13 mouse cellular contexts compared by ENCODE assay signal in genomic region chr4:82514373-82514772, GRCm38 (mm10).
DNase-seq lines count a peak whose midpoint lies in the region; ATAC-seq and TF ChIP-seq lines count a peak whose summit lies in the region.
"Had no signal": no experiment of that assay in that cellular context is flagged by ENCODE, and none has a peak within 500 bp of the region (broad histone marks: within the 10 kb centered on the region; RNA-seq: fewer than 3 reads in every experiment).

No protein-coding gene starts in this region.

- TF ChIP-seq EP300 in heart, adult 2 months (IDR thresholded peaks at IDR 0.05; ENCODE audit: insufficient read depth, low read depth, low read length) = no peak
- no peak for TF ChIP-seq EP300 in stomach, postnatal 0 days (optimal IDR thresholded peaks at IDR 0.05)

- peak overlapping the region; percentile 93 for H3K4me2 ChIP-seq in intestine, embryonic 14.5 days (ENCODE audit: low read length)
- no peak overlapping the region for H3K4me2 ChIP-seq in intestine, postnatal 0 days (replicated peaks; ENCODE audit: low read depth)
- H3K4me2 ChIP-seq in stomach, embryonic 14.5 days (replicated peaks; ENCODE audit: low read depth, low read length) = peak overlapping the region; percentile 82; the same call in 1 of the 2 replicates
- H3K4me2 ChIP-seq in stomach, postnatal 0 days (replicated peaks; ENCODE audit: low read depth) = no peak overlapping the region

- no peak for ATAC-seq in intestine, embryonic 14.5 days (replicated peaks; ENCODE audit: low FRiP score, low TSS enrichment, low read depth)
- ATAC-seq in intestine, postnatal 0 days = no peak
- ATAC-seq in stomach, embryonic 14.5 days (ENCODE audit: insufficient number of reproducible peaks, insufficient read depth, low FRiP score, low read depth) = no peak
- no peak for ATAC-seq in stomach, postnatal 0 days (ENCODE audit: low FRiP score, low TSS enrichment)
- ATAC-seq: Patski had no signal

- 82% methylated on average over 1 of the region's 1 CpGs for WGBS in heart, embryonic 10.5 days
- WGBS in heart, adult 2 months = 87% methylated on average over 1 of the region's 1 CpGs
- WGBS in intestine, embryonic 14.5 days = 34% methylated on average over 1 of the region's 1 CpGs
- 26% methylated on average over 1 of the region's 1 CpGs for WGBS in intestine, postnatal 0 days
- WGBS in stomach, embryonic 14.5 days = 39% methylated on average over 1 of the region's 1 CpGs
- 69% methylated on average over 1 of the region's 1 CpGs for WGBS in stomach, postnatal 0 days

- H3K4me3 ChIP-seq in heart, embryonic 10.5 days = no peak overlapping the region
- H3K4me3 ChIP-seq in heart, adult 2 months = no peak overlapping the region
- H3K4me3 ChIP-seq in intestine, embryonic 14.5 days (ENCODE audit: low read depth, low read length) = no peak overlapping the region
- no peak overlapping the region for H3K4me3 ChIP-seq in intestine, postnatal 0 days (ENCODE audit: low read depth, low read length)
- no peak overlapping the region for H3K4me3 ChIP-seq in stomach, embryonic 14.5 days (ENCODE audit: low read depth, low read length)
- no peak overlapping the region for H3K4me3 ChIP-seq in stomach, postnatal 0 days (ENCODE audit: low read depth, low read length)
- H3K4me3 ChIP-seq: kidney, embryonic 15.5 days; liver, embryonic 15.5 days had no signal

- TF ChIP-seq CTCF in heart, adult 2 months (IDR thresholded peaks at IDR 0.05) = no peak
- no peak for TF ChIP-seq CTCF in intestine, postnatal 0 days (IDR thresholded peaks at IDR 0.05; ENCODE audit: low read depth)
- TF ChIP-seq CTCF in stomach, postnatal 0 days (IDR thresholded peaks at IDR 0.05; ENCODE audit: low read depth) = no peak

- no peaks in the 10 kb centered on the region for H3K9me3 ChIP-seq in heart, embryonic 10.5 days
- H3K9me3 ChIP-seq in intestine, embryonic 14.5 days (ENCODE audit: control insufficient read depth, low read length) = no peaks in the 10 kb centered on the region
- no peaks in the 10 kb centered on the region for H3K9me3 ChIP-seq in intestine, postnatal 0 days (ENCODE audit: control insufficient read depth)
- no peaks in the 10 kb centered on the region for H3K9me3 ChIP-seq in stomach, embryonic 14.5 days (ENCODE audit: control insufficient read depth, low read depth, low read length)
- H3K9me3 ChIP-seq in stomach, postnatal 0 days (ENCODE audit: control insufficient read depth, low read length) = no peaks in the 10 kb centered on the region
- H3K9me3 ChIP-seq: kidney, embryonic 15.5 days; liver, embryonic 15.5 days had no signal

- no peaks in the 10 kb centered on the region for H3K27me3 ChIP-seq in heart, embryonic 10.5 days (ENCODE audit: insufficient read depth, poor library complexity, severe bottlenecking)
- no peaks in the 10 kb centered on the region for H3K27me3 ChIP-seq in heart, adult 2 months (ENCODE audit: control insufficient read depth, insufficient read depth, low read length)
- H3K27me3 ChIP-seq in intestine, embryonic 14.5 days (replicated peaks; ENCODE audit: control insufficient read depth, insufficient read depth, low read length) = no peaks in the 10 kb centered on the region
- no peaks in the 10 kb centered on the region for H3K27me3 ChIP-seq in intestine, postnatal 0 days (replicated peaks; ENCODE audit: control insufficient read depth, insufficient read depth, low read length)
- no peaks in the 10 kb centered on the region for H3K27me3 ChIP-seq in stomach, embryonic 14.5 days (ENCODE audit: control insufficient read depth, insufficient read depth, low read length)
- no peaks in the 10 kb centered on the region for H3K27me3 ChIP-seq in stomach, postnatal 0 days (ENCODE audit: control insufficient read depth, insufficient read depth, low read length)
- H3K27me3 ChIP-seq: Patski had no signal

- no peak overlapping the region for H3K27ac ChIP-seq in heart, embryonic 10.5 days
- H3K27ac ChIP-seq in heart, adult 2 months = no peak overlapping the region
- no peak overlapping the region for H3K27ac ChIP-seq in intestine, embryonic 14.5 days (ENCODE audit: low read depth)
- H3K27ac ChIP-seq in intestine, postnatal 0 days (ENCODE audit: low read depth, low read length) = no peak overlapping the region
- H3K27ac ChIP-seq in stomach, embryonic 14.5 days (ENCODE audit: low read length) = no peak overlapping the region
- H3K27ac ChIP-seq in stomach, postnatal 0 days (replicated peaks) = no peak overlapping the region
- H3K27ac ChIP-seq: kidney, embryonic 15.5 days; liver, embryonic 15.5 days had no signal

- H3K9ac ChIP-seq in heart, adult 2 months (ENCODE audit: low read depth, low read length) = no peak overlapping the region
- H3K9ac ChIP-seq in intestine, embryonic 14.5 days (ENCODE audit: low read length) = no peak overlapping the region
- no peak overlapping the region for H3K9ac ChIP-seq in intestine, postnatal 0 days (ENCODE audit: low read depth, low read length)
- H3K9ac ChIP-seq in stomach, embryonic 14.5 days (replicated peaks; ENCODE audit: low read depth, low read length) = no peak overlapping the region
- no peak overlapping the region for H3K9ac ChIP-seq in stomach, postnatal 0 days (ENCODE audit: low read length)
- H3K9ac ChIP-seq: kidney, embryonic 15.5 days; liver, embryonic 15.5 days had no signal

- H3K36me3 ChIP-seq in heart, embryonic 10.5 days = no peaks in the 10 kb centered on the region
- peaks cover 6% of the 10 kb centered on the region; the same call in 1 of the 2 replicates for H3K36me3 ChIP-seq in heart, adult 2 months (ENCODE audit: control insufficient read depth, insufficient read depth, low read length)
- H3K36me3 ChIP-seq in intestine, embryonic 14.5 days (ENCODE audit: control insufficient read depth, insufficient read depth, low read length) = no peaks in the 10 kb centered on the region
- H3K36me3 ChIP-seq in intestine, postnatal 0 days (ENCODE audit: control insufficient read depth, insufficient read depth) = no peaks in the 10 kb centered on the region
- H3K36me3 ChIP-seq in stomach, embryonic 14.5 days (ENCODE audit: control insufficient read depth, insufficient read depth, low read length) = no peaks in the 10 kb centered on the region
- H3K36me3 ChIP-seq in stomach, postnatal 0 days (ENCODE audit: control insufficient read depth, insufficient read depth, low read length) = no peaks in the 10 kb centered on the region
- H3K36me3 ChIP-seq: kidney, embryonic 15.5 days; liver, embryonic 15.5 days had no signal

- intact Hi-C loops in heart, adult 2 months (cut with DNase I) = no loop called here

- H3K79me2 ChIP-seq in heart, adult 2 months (replicated peaks; ENCODE audit: control insufficient read depth, insufficient read depth, low read length) = no peaks in the 10 kb centered on the region

- peaks cover 37% of the 10 kb centered on the region for H3K4me1 ChIP-seq in heart, embryonic 10.5 days
- peaks cover 6% of the 10 kb centered on the region for H3K4me1 ChIP-seq in heart, adult 2 months (ENCODE audit: control insufficient read depth, insufficient read depth, low read length)
- H3K4me1 ChIP-seq in intestine, embryonic 14.5 days (replicated peaks; ENCODE audit: control insufficient read depth, insufficient read depth, low read length) = peaks cover 33% of the 10 kb centered on the region
- no peaks in the 10 kb centered on the region for H3K4me1 ChIP-seq in intestine, postnatal 0 days (replicated peaks; ENCODE audit: control insufficient read depth, insufficient read depth, low read length)
- H3K4me1 ChIP-seq in stomach, embryonic 14.5 days (ENCODE audit: control insufficient read depth, insufficient read depth, low read length) = peaks cover 23% of the 10 kb centered on the region
- H3K4me1 ChIP-seq in stomach, postnatal 0 days (replicated peaks; ENCODE audit: control insufficient read depth, insufficient read depth) = 0 out of 2 replicates have a peak, but pooled peaks cover 2% of the 10 kb centered on the region

- no peak for TF ChIP-seq POLR2A in heart, adult 2 months (IDR thresholded peaks at IDR 0.05; ENCODE audit: insufficient read depth, low read depth, low read length)

- peak; percentile 67 for DNase-seq in heart, embryonic 10.5 days (ENCODE audit: low spot score)
- DNase-seq in heart, adult 2 months = no peak
- no peak for DNase-seq in intestine, embryonic 14.5 days (ENCODE audit: low spot score)
- no peak for DNase-seq in stomach, postnatal 0 days (ENCODE audit: low spot score)
- DNase-seq in right cerebral cortex, adult 2 months (ENCODE audit: low spot score in 2 of 2) = no peak
- no peak for DNase-seq in adrenal gland, adult 2 months
- DNase-seq: layer of hippocampus, adult 9-11 months; left cerebral cortex, postnatal 4 days had no signal

Comparison
In these comparisons a context has a peak if more than half of its experiments do, and no peak if none do; other contexts are left out.
1. H3K4me2 ChIP-seq: peak in intestine, embryonic 14.5 days (single experiment) and stomach, embryonic 14.5 days (single experiment); none in intestine, postnatal 0 days (single experiment) and stomach, postnatal 0 days (single experiment).